Mouse (Mus musculus): ENCODE results near the gene Plscr2.
"Not testable (repeated sequence)": the region's sequence is repeated elsewhere in the genome, so short reads cannot be mapped to it uniquely, and the experiment has no call there.

Gene Plscr2

GRCm38 (mm10) chr9:92273271-92273670 lies 2.1 kb upstream of the Plscr2 start:
- DNase-seq (ENCODE audit: low read depth, low spot score) = no peak

GRCm38 (mm10) chr9:92273956-92274762 lies 1.2 kb upstream of the Plscr2 start:
- no peak for DNase-seq (ENCODE audit: low read depth, low spot score)

DNA sequence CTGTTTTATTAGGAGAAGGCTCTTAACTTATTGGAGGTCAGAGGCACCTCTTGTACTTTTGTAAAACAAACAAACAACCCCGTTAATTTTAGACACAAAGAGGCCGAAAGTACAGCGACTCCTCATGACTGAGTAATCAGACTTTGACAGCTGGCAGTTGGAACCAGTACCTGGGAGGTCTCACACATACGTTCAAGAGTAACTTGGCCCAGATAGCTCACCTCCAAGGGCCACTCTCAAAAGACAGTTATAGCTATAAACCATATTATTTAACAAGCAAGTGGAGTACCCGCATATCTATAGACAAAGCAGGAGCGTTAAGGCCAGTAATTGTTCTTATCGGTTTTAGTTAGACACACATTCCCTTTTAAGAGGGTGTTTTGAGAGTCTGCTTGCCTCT lies 958 bp downstream of the Plscr2 start:
- no peak for DNase-seq (ENCODE audit: low read depth, low spot score)

- DNase-seq (ENCODE audit: low read depth, low spot score) = no peak
Measured at GRCm38 (mm10) chr9:92280048-92280447, 4.6 kb downstream of the Plscr2 start.

DNA sequence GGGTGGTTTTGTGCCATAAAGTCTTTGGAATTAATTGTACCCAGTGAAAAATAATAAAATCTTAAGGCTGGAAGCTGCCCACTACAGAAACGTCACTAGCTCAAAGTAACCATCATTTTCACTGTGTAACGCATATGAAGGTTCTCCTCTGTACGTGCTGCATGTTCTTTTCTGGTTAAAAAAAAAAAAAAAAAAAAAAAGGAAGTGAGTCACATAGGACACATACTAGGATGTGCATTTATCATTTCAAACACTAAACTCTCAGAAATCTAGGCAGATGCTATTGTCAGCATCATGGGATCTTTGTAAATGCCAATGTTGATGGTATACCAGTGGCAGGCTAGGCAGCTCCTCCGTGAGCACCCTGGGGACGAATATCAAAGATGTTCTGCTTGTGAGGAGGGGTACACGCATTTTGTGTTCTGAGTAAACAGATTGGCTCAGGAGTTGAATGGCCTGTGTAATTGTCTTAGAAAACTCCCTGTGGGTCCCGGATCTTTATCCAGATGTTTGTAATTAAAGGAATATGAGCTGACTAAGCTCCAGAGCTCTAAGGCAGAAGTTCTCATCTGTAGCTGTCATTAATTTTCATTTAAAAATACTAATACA lies 7.3 kb downstream of the Plscr2 start:
- no peak for DNase-seq (ENCODE audit: low read depth, low spot score)

DNA sequence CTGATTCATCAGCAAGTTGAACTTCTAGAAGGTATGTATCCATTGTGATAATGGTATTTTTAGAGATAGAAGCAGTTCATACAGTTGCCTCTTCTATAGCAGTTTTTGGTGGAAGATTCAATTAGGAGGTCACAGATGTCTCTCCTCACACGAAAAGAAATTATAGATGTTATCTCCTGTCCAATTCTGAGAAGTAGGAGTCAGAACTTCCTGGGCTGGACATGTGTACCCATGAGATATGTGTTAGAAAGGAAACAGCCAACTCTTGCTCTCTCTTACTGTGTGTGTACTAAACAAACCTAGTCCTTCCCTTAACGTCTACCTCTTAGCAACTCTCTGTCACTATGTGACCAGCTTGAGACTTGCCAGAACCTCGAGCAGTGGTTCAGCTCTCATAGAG lies 14.3 kb downstream of the Plscr2 start:
- no peak for DNase-seq (ENCODE audit: low read depth, low spot score)

GRCm38 (mm10) chr9:92292169-92292568 lies 16.8 kb downstream of the Plscr2 start:
- DNase-seq (ENCODE audit: low read depth, low spot score) = no peak

DNA sequence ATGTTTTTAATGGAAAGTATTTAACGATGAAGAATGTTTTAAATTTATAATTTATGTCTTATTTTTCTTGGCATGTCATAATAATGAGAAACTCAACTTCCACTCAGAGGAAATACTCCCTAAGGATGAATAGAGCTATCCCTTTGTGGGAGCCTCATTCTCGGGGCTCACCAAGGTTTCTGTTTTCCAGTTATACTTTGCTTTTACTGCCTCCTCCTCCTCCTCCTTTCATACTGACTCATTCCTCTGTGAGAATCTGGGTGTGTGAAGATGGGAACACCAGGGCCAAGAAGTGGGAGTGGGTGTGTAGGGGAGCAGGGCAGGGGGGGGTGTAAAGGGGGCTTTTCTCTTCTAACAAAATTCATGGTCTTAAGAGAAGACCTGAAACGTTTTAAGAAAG lies 17.5 kb downstream of the Plscr2 start:
- no peak for DNase-seq (ENCODE audit: low read depth, low spot score)

- no peak for DNase-seq (ENCODE audit: low read depth, low spot score)
Measured at GRCm38 (mm10) chr9:92293560-92294548, 18.5 kb downstream of the Plscr2 start.

- DNase-seq (ENCODE audit: low read depth, low spot score) = peak; percentile 21
Measured at GRCm38 (mm10) chr9:92298288-92298687, 22.9 kb downstream of the Plscr2 start.

DNA sequence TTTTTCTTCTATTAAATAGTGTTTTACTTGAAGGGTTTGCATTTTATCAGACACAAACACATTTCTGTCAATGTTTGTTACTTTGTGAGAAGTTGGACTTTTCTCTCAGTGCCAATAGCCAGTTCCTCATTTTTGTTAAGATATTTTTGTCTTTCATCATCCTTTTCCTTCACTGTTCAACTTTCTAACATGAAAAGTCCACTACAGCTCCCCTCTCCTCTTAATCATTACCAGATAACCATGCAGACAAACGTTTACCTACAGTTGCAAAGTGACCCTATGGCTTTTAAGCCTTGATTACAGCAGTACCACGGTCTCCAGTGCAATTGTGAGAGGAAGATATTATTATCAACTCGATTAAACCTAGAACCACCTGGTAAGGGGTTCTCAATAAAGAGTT lies 25.8 kb downstream of the Plscr2 start:
- no peak for DNase-seq (ENCODE audit: low read depth, low spot score)

DNA sequence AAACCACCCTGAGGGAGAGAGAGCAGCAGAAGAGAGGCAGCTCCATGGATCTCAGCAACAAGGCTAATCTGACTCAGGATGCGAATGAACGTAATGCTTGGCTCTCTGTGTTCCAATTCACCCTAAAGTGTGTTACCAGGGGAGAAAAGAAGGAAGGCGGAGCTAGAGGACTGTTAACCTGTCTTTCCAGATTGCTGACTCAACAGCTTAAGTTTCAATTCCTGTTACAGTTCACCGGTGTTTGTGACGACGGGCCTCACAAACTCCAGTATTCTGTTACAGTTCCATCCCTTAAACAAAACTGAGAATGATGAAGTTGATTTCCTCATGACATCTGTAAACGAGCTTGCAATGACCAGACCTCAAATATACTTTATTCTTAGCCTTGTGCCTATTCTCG lies 29.7 kb downstream of the Plscr2 start:
- DNase-seq (ENCODE audit: low read depth, low spot score) = no peak

DNA sequence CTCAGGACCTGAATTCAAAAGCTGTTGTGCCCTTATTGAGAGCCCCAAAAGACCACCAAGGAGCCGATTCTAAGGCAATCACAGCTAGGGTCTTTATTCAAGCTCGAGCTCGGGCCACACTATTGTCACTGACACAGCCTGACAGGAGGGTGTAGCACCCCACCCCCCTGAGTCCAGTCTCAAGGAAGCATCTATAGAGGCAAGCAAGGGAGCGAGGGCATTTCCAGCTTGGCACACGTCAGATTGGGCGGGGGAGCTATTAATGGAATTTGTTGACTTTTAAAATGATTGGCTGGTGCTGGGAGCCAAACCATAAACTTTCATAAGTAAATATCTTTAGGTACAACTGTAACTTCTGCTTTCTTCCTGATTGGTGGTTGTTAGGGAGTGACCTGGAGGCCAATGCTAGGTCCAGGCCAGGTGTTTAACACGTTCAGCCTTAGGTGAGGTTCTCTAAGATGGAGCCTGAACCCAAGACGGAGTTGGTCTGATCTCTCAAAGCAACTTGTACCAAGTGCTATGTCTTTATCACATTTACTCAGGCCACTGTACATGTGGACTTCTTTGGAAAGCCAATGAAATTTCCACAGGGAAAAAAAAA lies 30.3 kb downstream of the Plscr2 start:
- no peak for DNase-seq (ENCODE audit: low read depth, low spot score)

GRCm38 (mm10) chr9:92309077-92309476 lies 33.7 kb downstream of the Plscr2 start, which contains the start of gene 1700057G04Rik:
Gene 1700057G04Rik, plus strand, starts transcription at chr9:92309377.
- no peak for DNase-seq (ENCODE audit: low read depth, low spot score)

- DNase-seq (ENCODE audit: low read depth, low spot score) = no peak
Measured at GRCm38 (mm10) chr9:92316791-92317190, 41.4 kb downstream of the Plscr2 start.

GRCm38 (mm10) chr9:92325936-92326335 lies 50.5 kb downstream of the Plscr2 start:
- DNase-seq (ENCODE audit: low read depth, low spot score) = not testable (repeated sequence)

- DNase-seq (ENCODE audit: low read depth, low spot score) = no peak
Measured at GRCm38 (mm10) chr9:92326813-92327212, 51.4 kb downstream of the Plscr2 start.

DNA sequence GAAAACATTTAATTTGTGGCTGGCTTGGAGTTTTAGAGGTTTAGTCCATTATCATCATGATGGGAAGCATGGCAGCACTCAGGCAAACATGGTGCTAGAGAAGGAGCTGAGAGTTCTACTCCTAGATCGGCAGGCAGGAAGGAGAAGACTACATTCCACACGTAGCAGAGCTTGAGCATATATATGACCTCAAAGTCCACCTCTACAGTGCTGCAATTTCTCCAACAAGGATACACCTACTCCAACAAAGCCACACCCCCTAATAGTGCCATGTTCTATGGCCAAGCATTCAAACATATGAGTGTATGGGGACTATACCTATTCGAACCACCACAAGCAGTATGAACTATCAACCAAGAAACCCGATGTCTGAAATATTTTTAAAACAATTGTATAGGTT lies 56.0 kb downstream of the Plscr2 start:
- no peak for DNase-seq (ENCODE audit: low read depth, low spot score)

- no peak for DNase-seq (ENCODE audit: low read depth, low spot score)
Measured at GRCm38 (mm10) chr9:92334845-92335244, 59.4 kb downstream of the Plscr2 start.

DNA sequence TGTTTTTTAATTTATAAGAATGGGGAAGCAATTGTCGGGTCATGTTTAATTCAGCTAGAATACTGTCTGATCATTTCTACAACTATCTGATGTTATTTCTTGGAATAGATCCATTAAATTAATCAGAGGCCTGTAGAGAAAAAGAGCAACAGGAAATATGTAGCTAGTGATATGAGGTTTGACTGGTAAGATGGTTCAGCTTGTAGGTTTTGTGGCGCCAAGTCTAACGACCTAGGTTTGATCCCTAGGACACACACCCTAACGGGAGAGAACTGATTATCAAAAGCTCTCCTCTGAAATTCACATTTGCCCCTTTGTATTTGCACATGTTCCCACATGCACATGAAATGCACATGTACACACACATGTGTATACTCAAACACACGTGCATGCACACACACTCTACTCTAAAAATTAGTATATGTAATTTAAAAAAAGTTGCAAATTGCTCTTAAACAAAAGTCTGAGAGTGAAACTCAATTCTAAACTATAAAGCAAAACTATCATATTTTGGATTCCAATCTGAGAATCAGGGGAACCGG lies 59.9 kb downstream of the Plscr2 start:
- DNase-seq (ENCODE audit: low read depth, low spot score) = no peak

- DNase-seq (ENCODE audit: low read depth, low spot score) = no peak
Measured at GRCm38 (mm10) chr9:92337063-92337462, 61.7 kb downstream of the Plscr2 start.

Measured in ZHBTc4 (cell line).